In genomic region chr17:49522435-49522834, GRCm38 (mm10) we compare ENCODE assay signal across 12 mouse cellular contexts.
"Had no signal": no experiment of that assay in that cellular context is flagged by ENCODE, and none has a peak within 500 bp of the region (broad histone marks: within the 10 kb centered on the region; RNA-seq: fewer than 3 reads in every experiment).

No protein-coding gene starts in this region.

- H3K4me3 ChIP-seq: liver, embryonic 15.5 days had no signal

- H3K36me3 ChIP-seq: liver, embryonic 15.5 days had no signal

- H3K27ac ChIP-seq: liver, embryonic 15.5 days had no signal

- H3K4me1 ChIP-seq: liver, embryonic 15.5 days had no signal

- ATAC-seq: lung, postnatal 0 days had no signal

- H3K9ac ChIP-seq: liver, embryonic 15.5 days had no signal

- H3K27me3 ChIP-seq: liver, embryonic 15.5 days had no signal

- H3K9me3 ChIP-seq: liver, embryonic 15.5 days had no signal

- DNase-seq: kidney, adult 11 months; kidney, adult 9 months; kidney, postnatal 10 days; left cerebral cortex, postnatal 4 days; lung, adult 2 months; lung, postnatal 36 days; right cerebral cortex, adult 18-20 months; right cerebral cortex, postnatal 25 days; thymus, postnatal 4 days had no signal

- H3K4me2 ChIP-seq: liver, embryonic 11.5 days; liver, embryonic 15.5 days had no signal
